Mouse (Mus musculus) myocyte (in vitro differentiated cells): ENCODE measurements around the gene Mettl14.

Experiments used
- CEBPB ChIP-seq: IDR thresholded peaks from 2 replicates; pipeline ENCODE4 v1.6.1; 2011; ENCODE audit warnings: mild to moderate bottlenecking, moderate library complexity; ENCODE audit not compliant: poor library complexity, insufficient read depth, severe bottlenecking
- E2F4 ChIP-seq: IDR thresholded peaks from one replicate; pipeline ENCODE4 v1.6.1; 2011; ENCODE audit warnings: mild to moderate bottlenecking, control low read depth, moderate library complexity; ENCODE audit not compliant: insufficient read depth
- MAX ChIP-seq: IDR thresholded peaks from one replicate; pipeline ENCODE4 v1.6.1; 2011; ENCODE audit warnings: low read depth, mild to moderate bottlenecking, control low read depth
- MYOD1 ChIP-seq, 3 experiments: IDR thresholded peaks; one replicate each; pipeline ENCODE4 v1.6.1; 2011; ENCODE audit warnings: control low read depth in 2 of 3, low read depth in 2 of 3, mild to moderate bottlenecking in 2 of 3, moderate library complexity in 1 of 3; ENCODE audit not compliant: insufficient read length in 2 of 3, control insufficient read depth in 1 of 3
- MYOG ChIP-seq, 3 experiments: IDR thresholded peaks; one replicate each; pipeline ENCODE4 v1.6.1; 2011; ENCODE audit warnings: control low read depth in 2 of 3, low read depth in 2 of 3, mild to moderate bottlenecking in 2 of 3; ENCODE audit not compliant: insufficient read length in 2 of 3, control insufficient read depth in 1 of 3, insufficient read depth in 1 of 3
- POLR2A ChIP-seq: IDR thresholded peaks from one replicate; pipeline ENCODE4 v1.6.1; 2011; ENCODE audit warnings: low read depth, mild to moderate bottlenecking, control low read depth, moderate library complexity; ENCODE audit not compliant: insufficient read length
- REST ChIP-seq: IDR thresholded peaks from one replicate; pipeline ENCODE4 v1.6.1; 2011; ENCODE audit warnings: mild to moderate bottlenecking, control low read depth, moderate library complexity; ENCODE audit not compliant: insufficient read depth, insufficient read length
- SRF ChIP-seq: IDR thresholded peaks from one replicate; pipeline ENCODE4 v1.6.1; 2011; ENCODE audit warnings: low read depth; ENCODE audit not compliant: control insufficient read depth, insufficient read length
- TCF12 ChIP-seq: IDR thresholded peaks from one replicate; pipeline ENCODE4 v1.6.1; 2011; ENCODE audit warnings: mild to moderate bottlenecking, control low read depth; ENCODE audit not compliant: poor library complexity, insufficient read depth, severe bottlenecking

DNA sequence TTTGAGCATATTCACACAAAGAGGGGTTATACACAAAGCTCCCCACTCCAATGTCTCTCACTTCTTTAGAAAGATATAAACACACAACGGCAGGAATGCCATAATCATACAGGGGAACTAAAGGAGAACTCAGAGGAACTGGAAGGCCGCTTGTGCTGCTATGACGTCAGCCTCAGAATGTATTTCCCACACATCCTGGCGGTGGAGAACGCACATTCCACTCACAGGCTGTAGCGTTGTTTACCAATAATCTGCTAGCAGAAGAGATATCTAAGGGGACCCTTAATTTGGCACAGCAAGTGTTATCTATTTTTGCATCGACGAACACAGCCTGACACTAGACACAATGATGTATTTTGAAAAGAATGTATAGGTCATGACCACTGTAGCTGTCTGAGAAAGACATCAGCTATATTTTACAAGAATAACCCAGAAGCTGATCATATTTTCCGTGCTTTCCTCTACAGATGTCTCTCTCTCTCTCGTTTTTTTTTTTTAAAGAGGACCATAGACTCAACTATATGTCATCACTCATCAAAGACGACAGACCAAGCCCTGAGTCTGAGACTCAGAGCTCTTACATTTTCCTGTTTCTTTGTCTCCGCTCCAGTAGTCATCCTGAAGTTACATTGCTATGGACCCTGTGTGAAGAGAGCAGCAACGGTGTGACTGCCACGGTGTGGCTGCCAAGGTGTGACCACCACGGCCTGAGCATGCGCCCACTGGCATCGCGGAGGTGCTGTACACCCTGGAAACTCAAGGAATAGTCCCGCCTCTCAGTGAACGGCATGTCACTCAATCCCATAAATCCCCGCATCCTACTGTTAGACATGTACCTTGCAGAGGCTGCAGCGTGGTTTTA is 43.9 kb upstream of the Mettl14 start:
- TF ChIP-seq POLR2A (no peak), MYOD1 (IDR thresholded peaks at IDR 0.05; ENCODE audit: control insufficient read depth in 1 of 3, insufficient read length in 2 of 3, low read depth in 2 of 3) (no peak), TCF12 (no peak), REST (no peak), CEBPB (no peak), MAX (no peak), E2F4 (no peak), SRF (no peak), MYOG (IDR thresholded peaks at IDR 0.05; ENCODE audit: control insufficient read depth in 1 of 3, insufficient read depth in 1 of 3, insufficient read length in 2 of 3, low read depth in 2 of 3) (no peak)
